Mouse (Mus musculus): ENCODE results near the gene Cwc27.

Gene Cwc27

GRCm38 (mm10) chr13:104608516-104608915, 208.4 kb downstream of the Cwc27 start:
- no peak for DNase-seq

DNA sequence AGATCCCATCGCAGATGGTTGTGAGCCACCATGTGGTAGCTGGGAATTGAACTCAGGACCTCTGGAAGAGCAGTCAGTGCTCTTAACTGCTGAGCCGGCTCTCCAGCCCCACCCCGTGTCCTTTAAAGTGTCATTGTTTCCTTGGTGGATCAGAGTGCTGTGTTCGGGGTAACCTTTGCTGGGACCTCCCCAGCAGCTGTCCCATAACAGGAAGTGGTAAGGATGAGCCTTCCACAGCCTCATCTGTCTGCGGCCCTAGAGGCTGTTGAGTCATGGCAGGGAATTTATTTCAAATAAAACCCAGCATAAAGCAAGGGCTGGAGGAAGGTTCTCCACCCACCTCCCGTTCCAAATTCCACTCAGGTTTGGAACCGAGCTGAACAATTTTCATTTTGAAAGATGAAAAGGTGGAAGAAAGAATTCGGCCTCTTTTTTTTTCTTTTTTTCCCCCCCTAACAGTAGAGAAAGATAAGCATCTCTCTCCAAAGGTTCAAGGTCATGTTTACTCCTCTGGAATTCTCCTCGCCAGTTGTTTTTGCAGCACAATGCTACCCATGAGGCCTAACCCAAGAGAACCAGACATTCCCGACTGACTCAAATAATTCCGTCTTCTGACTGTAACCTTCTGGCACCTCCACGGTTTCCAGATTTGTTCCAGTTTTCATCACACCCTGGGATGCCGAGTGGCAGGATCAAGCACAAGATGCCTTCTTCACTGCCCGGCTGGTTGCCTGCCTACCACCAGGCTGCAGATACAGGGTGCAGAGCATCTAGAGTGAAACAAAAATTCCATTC, 210.0 kb downstream of the Cwc27 start:
- DNase-seq = no peak

DNA sequence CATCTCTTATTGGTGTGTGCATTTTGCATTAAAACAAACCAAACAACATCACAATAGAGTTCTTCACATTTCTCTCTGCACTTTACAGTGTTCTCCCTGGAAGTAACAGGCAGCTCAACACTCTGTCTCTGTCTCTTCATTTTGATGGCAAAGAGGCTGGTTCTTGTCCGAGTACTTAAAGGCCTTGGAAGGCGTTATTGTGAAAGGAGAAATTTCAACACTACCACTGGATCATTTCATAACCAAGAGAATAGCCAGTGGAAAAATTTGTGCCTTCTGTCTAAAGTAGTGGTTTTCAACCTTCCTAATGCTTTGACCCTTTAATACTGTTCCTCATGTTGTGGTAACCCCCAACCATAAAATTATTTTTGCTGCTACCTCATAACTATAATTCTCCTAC, 211.8 kb downstream of the Cwc27 start:
- no peak for DNase-seq

DNA sequence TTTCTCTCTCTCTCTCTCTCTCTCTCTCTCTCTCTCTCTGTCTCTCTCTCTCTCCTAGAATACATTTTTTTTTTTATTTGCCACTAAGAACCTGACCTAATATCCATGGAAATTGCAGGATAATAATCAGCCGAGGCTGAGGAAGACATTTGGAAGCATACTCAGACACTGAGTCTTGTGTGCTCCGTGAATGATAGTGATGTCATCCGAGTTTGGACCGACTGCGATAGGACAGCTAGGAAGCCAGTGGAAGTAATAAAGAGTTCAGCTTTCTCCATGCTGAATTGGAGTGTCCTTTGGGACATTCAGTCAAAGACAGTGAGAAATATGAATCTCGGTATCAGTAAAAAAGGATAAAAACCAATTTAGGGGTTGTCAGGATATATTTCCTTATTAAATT, 214.7 kb downstream of the Cwc27 start:
- DNase-seq = no peak

DNA sequence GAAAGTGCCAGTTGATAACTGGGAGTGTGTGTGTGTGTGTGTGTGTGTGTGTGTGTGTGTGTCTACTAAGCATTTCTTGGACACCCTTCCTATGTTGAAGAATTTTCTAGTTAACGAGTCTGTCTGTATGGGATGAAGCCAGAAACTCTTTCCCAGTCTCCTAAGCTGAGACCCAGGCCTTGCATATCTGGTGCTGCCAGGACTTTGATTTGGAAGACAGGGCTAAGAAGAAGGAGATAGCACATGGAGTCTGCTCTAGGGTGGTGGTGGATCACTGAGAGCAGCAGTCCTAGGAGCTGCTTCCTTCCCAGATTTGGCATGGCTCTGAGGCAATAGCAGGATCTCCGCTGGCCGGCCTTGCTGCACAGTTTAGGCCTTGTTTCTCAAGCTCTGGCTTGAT, 215.2 kb downstream of the Cwc27 start:
- no peak for DNase-seq

GRCm38 (mm10) chr13:104596199-104596598, 220.7 kb downstream of the Cwc27 start:
- no peak for DNase-seq

DNA sequence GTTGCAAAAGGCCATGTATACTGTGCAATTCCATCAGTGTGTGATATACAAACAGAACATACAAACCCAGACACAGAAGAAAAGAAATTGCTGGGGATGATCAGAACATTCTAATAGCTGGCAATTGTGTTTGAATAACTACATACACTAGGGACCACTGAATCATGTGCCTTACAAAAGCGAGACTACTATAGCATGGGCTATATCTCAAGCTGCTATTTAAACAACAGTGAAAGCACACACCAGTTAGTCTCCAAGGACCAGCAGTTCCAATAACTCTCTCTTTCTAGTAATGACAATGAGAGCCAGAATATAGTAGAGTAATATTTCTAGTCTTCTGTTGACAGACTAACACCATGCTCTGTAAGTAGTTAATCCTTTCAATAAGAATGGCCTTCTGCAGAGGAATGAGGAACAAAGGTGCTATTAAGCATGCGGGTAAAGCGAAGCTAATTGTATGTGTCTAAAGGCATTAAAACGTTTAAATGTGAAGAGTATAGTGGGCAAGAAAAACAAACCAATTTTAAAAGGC, 222.1 kb downstream of the Cwc27 start:
- no peak for DNase-seq

DNA sequence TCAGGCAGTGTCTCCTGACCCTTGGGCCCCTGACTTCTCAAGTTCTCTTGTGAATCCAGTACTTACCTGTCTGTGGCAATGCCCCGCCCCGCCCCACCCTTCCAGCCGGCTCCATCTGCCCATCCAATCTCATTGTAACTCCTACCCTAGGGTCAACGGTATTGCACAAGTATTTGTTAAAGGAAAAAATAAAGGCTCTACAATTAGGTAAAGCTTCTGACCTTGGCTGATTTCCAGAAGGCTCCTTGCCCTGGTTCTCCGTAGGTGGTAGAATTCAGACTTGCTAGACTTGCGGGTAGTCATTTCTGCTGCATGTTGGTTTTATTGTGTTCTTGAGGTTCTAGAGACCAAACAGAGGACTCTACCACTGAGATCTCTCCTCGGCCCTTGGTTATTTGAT, 226.0 kb downstream of the Cwc27 start:
- DNase-seq = no peak

DNA sequence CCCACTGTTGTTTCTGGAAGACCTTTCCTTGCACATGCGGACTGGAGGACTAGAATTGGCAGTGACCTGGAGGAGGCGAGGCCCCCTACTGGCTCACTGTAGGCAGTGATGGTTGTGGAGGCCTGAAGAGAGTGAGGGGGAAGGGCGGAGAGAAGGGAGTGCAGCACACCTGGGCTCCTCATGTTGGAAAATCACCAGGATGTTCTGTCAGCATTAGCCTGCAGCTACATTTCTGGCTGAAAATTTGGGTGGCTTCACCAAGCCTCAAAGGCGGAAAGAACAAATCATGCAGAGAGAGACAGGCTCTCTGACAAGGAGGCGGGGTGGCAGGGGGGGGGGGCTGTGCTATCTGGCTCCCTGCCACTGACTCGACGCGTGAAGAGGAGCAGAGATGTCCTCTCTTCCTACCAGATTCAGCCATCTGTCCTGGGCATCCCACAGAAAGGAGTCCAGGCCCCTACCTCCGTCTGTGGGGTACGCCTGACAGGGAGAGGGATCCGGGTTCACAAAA, 226.8 kb downstream of the Cwc27 start:
- DNase-seq = peak; percentile 37

GRCm38 (mm10) chr13:104588383-104588782, 228.6 kb downstream of the Cwc27 start:
- DNase-seq = no peak
